Mouse (Mus musculus) mesoderm, embryonic 11.5 days (tissue): ENCODE results near the gene Pfkfb3.

ENCODE experiments used
- DNase-seq: peaks from one replicate; pipeline ENCODE4 v3.0.0-alpha.2; 2012; ENCODE audit warnings: low read depth, low spot score

Gene Pfkfb3

GRCm38 (mm10) chr2:11553471-11554400 lies at the start of gene Pfkfb3:
TSS of gene Pfkfb3 (minus strand) at chr2:11554077.
- DNase-seq, result peak; percentile 62

GRCm38 (mm10) chr2:11602506-11603489 lies 48.9 kb upstream of the Pfkfb3 start:
- DNase-seq, result peak; percentile 96

GRCm38 (mm10) chr2:11601795-11602194 lies 47.9 kb upstream of the Pfkfb3 start:
- DNase-seq, result no peak

GRCm38 (mm10) chr2:11597906-11598305 lies 44.0 kb upstream of the Pfkfb3 start:
- no peak for DNase-seq

- no peak for DNase-seq
These were observed 42.8 kb upstream of the Pfkfb3 start for GRCm38 (mm10) chr2:11596690-11597089.

GRCm38 (mm10) chr2:11587996-11588395 lies 34.1 kb upstream of the Pfkfb3 start:
- no peak for DNase-seq

- DNase-seq, result no peak
These were observed 25.5 kb upstream of the Pfkfb3 start for GRCm38 (mm10) chr2:11579399-11579798.

GRCm38 (mm10) chr2:11578187-11578586 lies 24.3 kb upstream of the Pfkfb3 start:
- DNase-seq, result no peak

GRCm38 (mm10) chr2:11573684-11574083 lies 19.8 kb upstream of the Pfkfb3 start:
- no peak for DNase-seq

- no peak for DNase-seq
These were observed 17.2 kb upstream of the Pfkfb3 start for GRCm38 (mm10) chr2:11571004-11571535.

- no peak for DNase-seq
These were observed 14.6 kb upstream of the Pfkfb3 start for GRCm38 (mm10) chr2:11568471-11568870.

GRCm38 (mm10) chr2:11567781-11568362 lies 14.0 kb upstream of the Pfkfb3 start:
- DNase-seq, result no peak

GRCm38 (mm10) chr2:11566898-11567297 lies 13.0 kb upstream of the Pfkfb3 start:
- no peak for DNase-seq

GRCm38 (mm10) chr2:11566241-11566640 lies 12.4 kb upstream of the Pfkfb3 start:
- DNase-seq, result no peak

GRCm38 (mm10) chr2:11564768-11565167 lies 10.9 kb upstream of the Pfkfb3 start:
- DNase-seq, result no peak

- DNase-seq, result no peak
These were observed 9.4 kb upstream of the Pfkfb3 start for GRCm38 (mm10) chr2:11563256-11563655.

- DNase-seq, result no peak
These were observed 4.8 kb upstream of the Pfkfb3 start for GRCm38 (mm10) chr2:11558654-11559053.

- DNase-seq, result no peak
These were observed 3.4 kb upstream of the Pfkfb3 start for GRCm38 (mm10) chr2:11557244-11557643.

- no peak for DNase-seq
These were observed 1.4 kb upstream of the Pfkfb3 start for GRCm38 (mm10) chr2:11555316-11555715.

- no peak for DNase-seq
These were observed 868 bp downstream of the Pfkfb3 start for GRCm38 (mm10) chr2:11552966-11553451.

GRCm38 (mm10) chr2:11552297-11552821 lies 1.5 kb downstream of the Pfkfb3 start:
- DNase-seq, result no peak
